Mouse (Mus musculus) kidney, postnatal 0 days (tissue): Measurements from ENCODE around the gene Chek2. TPM values are rescaled to one million over a fixed set of nuclear protein-coding genes. Genes with fewer than 3 reads are reported as not detected.

Experiments used
- ATAC-seq: fragments of 200-750 bp; cut with Nextera tagmentation; replicated peaks from 2 replicates; pipeline ENCODE4 v1.8.0; 2017; ENCODE audit warnings: low read depth, moderate number of reproducible peaks, moderate TSS enrichment, moderate library complexity; ENCODE audit not compliant: low FRiP score
- DNase-seq: peaks from one replicate; pipeline ENCODE4 v3.0.0-alpha.2; 2016; ENCODE audit warnings: low spot score
- H3K27ac ChIP-seq: fragments of 300-500 bp; sonication (generic); 2 replicates; pipeline ENCODE4 v1.5.1; 2014; ENCODE audit warnings: mild to moderate bottlenecking
- H3K27me3 ChIP-seq: fragments of 300-500 bp; sonication (generic); 2 replicates; pipeline ENCODE4 v1.6.1; 2014; ENCODE audit warnings: low read length, mixed read lengths; ENCODE audit not compliant: insufficient read depth
- H3K36me3 ChIP-seq: fragments of 300-500 bp; sonication (generic); 2 replicates; pipeline ENCODE4 v1.6.1; 2014; ENCODE audit warnings: low read length, mixed read lengths; ENCODE audit not compliant: insufficient read depth
- H3K4me1 ChIP-seq: fragments of 300-500 bp; sonication (generic); replicated peaks from 2 replicates; pipeline ENCODE4 v1.6.1; 2014; ENCODE audit warnings: antibody characterized with exemption, low read length, mixed read lengths; ENCODE audit not compliant: insufficient read depth
- H3K4me2 ChIP-seq: fragments of 300-500 bp; sonication (generic); 2 replicates; pipeline ENCODE4 v1.6.1; 2014; ENCODE audit warnings: mild to moderate bottlenecking, low read length, moderate library complexity, mixed read lengths
- H3K4me3 ChIP-seq: fragments of 300-500 bp; sonication (generic); replicated peaks from 2 replicates; pipeline ENCODE4 v1.5.1; 2014; ENCODE audit warnings: low read depth, low read length
- H3K9ac ChIP-seq: fragments of 300-500 bp; sonication (generic); 2 replicates; pipeline ENCODE4 v1.6.1; 2014; ENCODE audit warnings: low read depth, low read length
- H3K9me3 ChIP-seq: fragments of 300-500 bp; sonication (generic); replicated peaks from 2 replicates; pipeline ENCODE4 v1.6.1; 2016; ENCODE audit warnings: low read length, inconsistent platforms, mixed read lengths
- CTCF ChIP-seq: IDR thresholded peaks from 2 replicates; pipeline ENCODE4 v1.5.1; 2016; ENCODE audit warnings: antibody characterized with exemption, low read depth, mild to moderate bottlenecking, moderate library complexity
- WGBS: fragments of 180-500 bp; shearing (Covaris S2); extraction: QIAGEN DNeasy Blood & Tissue Kit; methylation state at CpG from one replicate; pipeline ENCODE4 v1.1.7; 2014; 5-methylcytosine and 5-hydroxymethylcytosine counted together
- polyA plus RNA-seq: library from polyadenylated mRNA; unstranded; fragments of >200 nt; fragmentation: Nextera tagmentation; extraction: Ambion mirVana; gene quantifications from 2 replicates; pipeline ENCODE4 v1.2.1, GENCODE M21; 2015

The Chek2 gene
- polyA plus RNA-seq, 1 experiment from 2014 or later = 12.9 TPM

GRCm38 (mm10) chr5:110804012-110804743 lies 35.6 kb upstream of the Chek2 start:
- WGBS = 90% methylated on average over 7 of the region's 7 CpGs
- DNase-seq (no peak), ATAC-seq (no peak)
- Histone ChIP-seq H3K4me1 (peaks cover 15% of the 10 kb centered on the region), H3K27me3 (no peaks in the 10 kb centered on the region), H3K27ac (no peak overlapping the region), H3K9ac (no peak overlapping the region), H3K4me2 (no peak overlapping the region), H3K36me3 (peaks cover 17% of the 10 kb centered on the region; the same call in 1 of the 2 replicates), H3K4me3 (no peak overlapping the region), H3K9me3 (no peaks in the 10 kb centered on the region)
- no peak for TF ChIP-seq CTCF

- Histone ChIP-seq H3K27me3 (no peaks in the 10 kb centered on the region), H3K9ac (no peak overlapping the region), H3K9me3 (no peaks in the 10 kb centered on the region), H3K4me2 (no peak overlapping the region), H3K4me3 (no peak overlapping the region), H3K36me3 (peaks cover 16% of the 10 kb centered on the region; the same call in 1 of the 2 replicates), H3K4me1 (peaks cover 15% of the 10 kb centered on the region), H3K27ac (no peak overlapping the region)
- ATAC-seq (no peak), DNase-seq (no peak)
- 69% methylated on average over 4 of the region's 4 CpGs for WGBS
- TF ChIP-seq CTCF = no peak
These were observed 33.6 kb upstream of the Chek2 start for GRCm38 (mm10) chr5:110806154-110806553.

- H3K4me1 ChIP-seq = peaks cover 15% of the 10 kb centered on the region
- H3K36me3 ChIP-seq = peaks cover 16% of the 10 kb centered on the region; the same call in 1 of the 2 replicates
- no peak overlapping the region for H3K4me3 ChIP-seq
- H3K27me3 ChIP-seq = no peaks in the 10 kb centered on the region
- H3K9me3 ChIP-seq = no peaks in the 10 kb centered on the region
- no peak for DNase-seq
- H3K27ac ChIP-seq = no peak overlapping the region
- H3K4me2 ChIP-seq = no peak overlapping the region
- no peak for ATAC-seq
- no peak for TF ChIP-seq CTCF
- no peak overlapping the region for H3K9ac ChIP-seq
- WGBS = 87% methylated on average over 1 of the region's 1 CpGs
These were observed 33.1 kb upstream of the Chek2 start for GRCm38 (mm10) chr5:110806676-110807075.

- TF ChIP-seq CTCF = no peak
- peak overlapping the region; percentile 89 for H3K9ac ChIP-seq
- peaks cover 15% of the 10 kb centered on the region for H3K4me1 ChIP-seq
- DNase-seq (no peak), ATAC-seq (no peak)
- H3K4me2 ChIP-seq = peak overlapping the region; percentile 67
- H3K4me3 ChIP-seq = peak overlapping the region; percentile 75; the same call in 1 of the 2 replicates
- WGBS = 78% methylated on average over 4 of the region's 4 CpGs
- peaks cover 15% of the 10 kb centered on the region; the same call in 1 of the 2 replicates for H3K36me3 ChIP-seq
- H3K27me3 ChIP-seq = no peaks in the 10 kb centered on the region
- peak overlapping the region; percentile 76 for H3K27ac ChIP-seq
- H3K9me3 ChIP-seq = no peaks in the 10 kb centered on the region
These were observed 32.3 kb upstream of the Chek2 start for GRCm38 (mm10) chr5:110807453-110807852.

- TF ChIP-seq CTCF = no peak
- H3K27me3 ChIP-seq = no peaks in the 10 kb centered on the region
- peak overlapping the region; percentile 67 for H3K4me2 ChIP-seq
- no peaks in the 10 kb centered on the region for H3K9me3 ChIP-seq
- H3K36me3 ChIP-seq = peaks cover 12% of the 10 kb centered on the region; the same call in 1 of the 2 replicates
- WGBS = under 1% methylated on average over 14 of the region's 14 CpGs
- H3K4me1 ChIP-seq = peaks cover 15% of the 10 kb centered on the region
- ATAC-seq (peak; percentile 77), DNase-seq (peak; percentile 95)
- peak overlapping the region; percentile 89 for H3K9ac ChIP-seq
- H3K4me3 ChIP-seq = peak overlapping the region; percentile 75
- peak overlapping the region; percentile 76 for H3K27ac ChIP-seq
These were observed 31.6 kb upstream of the Chek2 start for GRCm38 (mm10) chr5:110808061-110808631.

GRCm38 (mm10) chr5:110808821-110809666 lies 30.7 kb upstream of the Chek2 start:
- TF ChIP-seq CTCF = no peak
- ATAC-seq (no peak), DNase-seq (peak; percentile 27)
- peak overlapping the region; percentile 89 for H3K9ac ChIP-seq
- H3K4me1 ChIP-seq = peaks cover 15% of the 10 kb centered on the region
- peak overlapping the region; percentile 76 for H3K27ac ChIP-seq
- no peaks in the 10 kb centered on the region for H3K27me3 ChIP-seq
- H3K9me3 ChIP-seq = no peaks in the 10 kb centered on the region
- H3K4me3 ChIP-seq = peak overlapping the region; percentile 75
- under 1% methylated on average over 27 of the region's 27 CpGs for WGBS
- peak overlapping the region; percentile 67 for H3K4me2 ChIP-seq
- H3K36me3 ChIP-seq = peaks cover 12% of the 10 kb centered on the region; the same call in 1 of the 2 replicates
